Mouse (Mus musculus) liver, embryonic 11.5 days (tissue): ENCODE results near the gene Rrp36. TPM values are rescaled to one million over a fixed set of nuclear protein-coding genes. Genes with fewer than 3 reads are reported as not detected.

Source experiments
- ATAC-seq: fragments of 200-750 bp; cut with Nextera tagmentation; replicated peaks from 2 replicates; pipeline ENCODE4 v1.8.0; 2017; ENCODE audit warnings: moderate number of reproducible peaks, mild to moderate bottlenecking, moderate TSS enrichment, moderate library complexity; ENCODE audit not compliant: low FRiP score
- DNase-seq: peaks from one replicate; pipeline ENCODE4 v3.0.0-alpha.2; 2017; ENCODE audit warnings: low spot score
- H3K27ac ChIP-seq: fragments of 300-500 bp; sonication (generic); 2 replicates; pipeline ENCODE4 v1.5.1; 2014; ENCODE audit warnings: mild to moderate bottlenecking, low read depth, low read length, control low read depth
- H3K27me3 ChIP-seq: fragments of 300-500 bp; sonication (generic); replicated peaks from 2 replicates; pipeline ENCODE4 v1.6.1; 2014; ENCODE audit warnings: low read length, mixed read lengths; ENCODE audit not compliant: control insufficient read depth, insufficient read depth
- H3K36me3 ChIP-seq: fragments of 300-500 bp; sonication (generic); 2 replicates; pipeline ENCODE4 v1.6.1; 2014; ENCODE audit warnings: mild to moderate bottlenecking, low read length, moderate library complexity, mixed read lengths; ENCODE audit not compliant: control insufficient read depth, insufficient read depth
- H3K4me1 ChIP-seq: fragments of 300-500 bp; sonication (generic); replicated peaks from 2 replicates; pipeline ENCODE4 v1.6.1; 2014; ENCODE audit warnings: low read length, mixed read lengths; ENCODE audit not compliant: control insufficient read depth, insufficient read depth
- H3K4me2 ChIP-seq: fragments of 300-500 bp; sonication (generic); 2 replicates; pipeline ENCODE4 v1.6.1; 2014; ENCODE audit warnings: mild to moderate bottlenecking, control low read depth, moderate library complexity
- H3K4me3 ChIP-seq: fragments of 300-500 bp; sonication (generic); 2 replicates; pipeline ENCODE4 v1.5.1; 2014; ENCODE audit warnings: low read depth, low read length, control low read depth
- H3K9ac ChIP-seq: fragments of 300-500 bp; sonication (generic); 2 replicates; pipeline ENCODE4 v1.6.1; 2014; ENCODE audit warnings: low read depth, low read length, control low read depth
- H3K9me3 ChIP-seq: fragments of 300-500 bp; sonication (generic); 2 replicates; pipeline ENCODE4 v1.6.1; 2016; ENCODE audit warnings: low read length, inconsistent platforms, mixed read lengths; ENCODE audit not compliant: control insufficient read depth
- WGBS: fragments of 180-500 bp; shearing (Covaris S2); extraction: QIAGEN DNeasy Blood & Tissue Kit; methylation state at CpG from one replicate; pipeline ENCODE4 v1.1.7; 2014; 5-methylcytosine and 5-hydroxymethylcytosine counted together
- polyA plus RNA-seq: library from polyadenylated mRNA; unstranded; fragments of >200 nt; fragmentation: Nextera tagmentation; extraction: Ambion mirVana; gene quantifications from 2 replicates; pipeline ENCODE4 v1.2.1, GENCODE M21; 2014

Rrp36 gene
- polyA plus RNA-seq, 1 experiment from 2014 or later, result 56.5 TPM

GRCm38 (mm10) chr17:46704887-46705835, 31.0 kb upstream of the Rrp36 start, which contains the start of gene Ppp2r5d:
Ppp2r5d (minus strand) TSS chr17:46705111.
- Histone ChIP-seq H3K4me1 (peaks cover 23% of the 10 kb centered on the region), H3K4me2 (peak within 1 kb of the TSS; percentile 90), H3K9me3 (no peaks in the 10 kb centered on the region), H3K27me3 (no peaks in the 10 kb centered on the region), H3K4me3 (peak within 1 kb of the TSS; percentile 76), H3K9ac (peak within 1 kb of the TSS; percentile 74), H3K36me3 (no peaks in the 10 kb centered on the region), H3K27ac (peak within 1 kb of the TSS; percentile 78)
- 1% methylated on average over 48 of the region's 48 CpGs for WGBS
- ATAC-seq (peak; percentile 94), DNase-seq (peak; percentile 89)

GRCm38 (mm10) chr17:46703971-46704886, 30.1 kb upstream of the Rrp36 start:
- Histone ChIP-seq H3K27ac (peak overlapping the region; percentile 57), H3K27me3 (no peaks in the 10 kb centered on the region), H3K4me1 (peaks cover 23% of the 10 kb centered on the region), H3K36me3 (peaks cover 5% of the 10 kb centered on the region; the same call in 1 of the 2 replicates), H3K4me3 (peak overlapping the region; percentile 76), H3K9me3 (no peaks in the 10 kb centered on the region), H3K4me2 (peak overlapping the region; percentile 82), H3K9ac (peak overlapping the region; percentile 74)
- DNase-seq (peak; percentile 47), ATAC-seq (peak; percentile 63)
- WGBS, result 3% methylated on average over 40 of the region's 41 CpGs

GRCm38 (mm10) chr17:46702506-46702905, 28.4 kb upstream of the Rrp36 start:
- Histone ChIP-seq H3K4me1 (peaks cover 23% of the 10 kb centered on the region), H3K4me3 (0 out of 2 replicates have a peak overlapping the region, but pooled peaks have one; percentile 76), H3K4me2 (peak overlapping the region; percentile 82), H3K9me3 (no peaks in the 10 kb centered on the region), H3K27ac (no peak overlapping the region), H3K9ac (peak overlapping the region; percentile 74; the same call in 1 of the 2 replicates), H3K27me3 (no peaks in the 10 kb centered on the region), H3K36me3 (peaks cover 10% of the 10 kb centered on the region; the same call in 1 of the 2 replicates)
- 83% methylated on average over 5 of the region's 5 CpGs for WGBS
- ATAC-seq (no peak), DNase-seq (no peak)

- peaks cover 10% of the 10 kb centered on the region; the same call in 1 of the 2 replicates for H3K36me3 ChIP-seq
- no peak overlapping the region for H3K4me3 ChIP-seq
- DNase-seq (no peak), ATAC-seq (no peak)
- H3K27me3 ChIP-seq, result no peaks in the 10 kb centered on the region
- H3K4me2 ChIP-seq, result no peak overlapping the region
- WGBS, result 78% methylated on average over 12 of the region's 12 CpGs
- no peaks in the 10 kb centered on the region for H3K9me3 ChIP-seq
- peaks cover 23% of the 10 kb centered on the region for H3K4me1 ChIP-seq
- no peak overlapping the region for H3K27ac ChIP-seq
- H3K9ac ChIP-seq, result 0 out of 2 replicates have a peak overlapping the region, but pooled peaks have one; percentile 11
These were observed 27.9 kb upstream of the Rrp36 start for GRCm38 (mm10) chr17:46702100-46702499.

GRCm38 (mm10) chr17:46701489-46701888, 27.3 kb upstream of the Rrp36 start:
- 82% methylated on average over 12 of the region's 12 CpGs for WGBS
- peaks cover 23% of the 10 kb centered on the region for H3K4me1 ChIP-seq
- no peak overlapping the region for H3K4me3 ChIP-seq
- DNase-seq, result no peak
- no peak overlapping the region for H3K27ac ChIP-seq
- no peak for ATAC-seq
- no peaks in the 10 kb centered on the region for H3K9me3 ChIP-seq
- H3K27me3 ChIP-seq, result no peaks in the 10 kb centered on the region
- H3K4me2 ChIP-seq, result no peak overlapping the region
- H3K36me3 ChIP-seq, result peaks cover 10% of the 10 kb centered on the region; the same call in 1 of the 2 replicates
- no peak overlapping the region for H3K9ac ChIP-seq

- ATAC-seq (no peak), DNase-seq (no peak)
- 84% methylated on average over 3 of the region's 3 CpGs for WGBS
- no peak overlapping the region for H3K9ac ChIP-seq
- H3K9me3 ChIP-seq, result no peaks in the 10 kb centered on the region
- H3K4me2 ChIP-seq, result no peak overlapping the region
- H3K27ac ChIP-seq, result no peak overlapping the region
- H3K4me1 ChIP-seq, result peaks cover 21% of the 10 kb centered on the region
- H3K36me3 ChIP-seq, result peaks cover 10% of the 10 kb centered on the region; the same call in 1 of the 2 replicates
- H3K27me3 ChIP-seq, result no peaks in the 10 kb centered on the region
- H3K4me3 ChIP-seq, result no peak overlapping the region
These were observed 25.8 kb upstream of the Rrp36 start for GRCm38 (mm10) chr17:46699912-46700311.

GRCm38 (mm10) chr17:46699245-46699644, 25.1 kb upstream of the Rrp36 start:
- no peak for ATAC-seq
- 64% methylated on average over 5 of the region's 5 CpGs for WGBS

GRCm38 (mm10) chr17:46698515-46698914, 24.4 kb upstream of the Rrp36 start:
- Histone ChIP-seq H3K9me3 (no peaks in the 10 kb centered on the region), H3K4me2 (no peak overlapping the region), H3K36me3 (peaks cover 10% of the 10 kb centered on the region; the same call in 1 of the 2 replicates), H3K27ac (no peak overlapping the region), H3K4me1 (peaks cover 15% of the 10 kb centered on the region), H3K9ac (no peak overlapping the region), H3K27me3 (no peaks in the 10 kb centered on the region), H3K4me3 (no peak overlapping the region)
- 84% methylated on average over 6 of the region's 6 CpGs for WGBS
- DNase-seq (no peak), ATAC-seq (no peak)

More at GRCm38 (mm10) chr17:46699245-46699644, 25.1 kb upstream of the Rrp36 start:
- Histone ChIP-seq H3K27ac (no peak overlapping the region), H3K4me3 (no peak overlapping the region), H3K4me1 (peaks cover 21% of the 10 kb centered on the region), H3K27me3 (no peaks in the 10 kb centered on the region), H3K36me3 (peaks cover 10% of the 10 kb centered on the region; the same call in 1 of the 2 replicates), H3K9me3 (no peaks in the 10 kb centered on the region), H3K9ac (no peak overlapping the region; the same call in 1 of the 2 replicates), H3K4me2 (no peak overlapping the region)
- no peak for DNase-seq
